Mouse (Mus musculus) lung, embryonic 16.5 days (tissue): ENCODE data around the gene Il4ra. TPM values are rescaled to one million over a fixed set of nuclear protein-coding genes. Genes with fewer than 3 reads are reported as not detected.
A peak's percentile ranks its signal among the peaks of the same experiment; 100 is the strongest.

Experiments
- ATAC-seq: fragments of 200-750 bp; cut with Nextera tagmentation; 2 replicates; pipeline ENCODE4 v1.8.0; 2017; ENCODE audit warnings: low read depth, mild to moderate bottlenecking, moderate library complexity
- H3K27ac ChIP-seq: fragments of 300-500 bp; sonication (generic); 2 replicates; pipeline ENCODE4 v1.5.1; 2014; ENCODE audit warnings: mild to moderate bottlenecking, control low read depth, low read length
- H3K27me3 ChIP-seq: fragments of 300-500 bp; sonication (generic); 2 replicates; pipeline ENCODE4 v1.6.1; 2014; ENCODE audit warnings: low read depth, low read length, mixed read lengths; ENCODE audit not compliant: control insufficient read depth, insufficient read depth
- H3K36me3 ChIP-seq: fragments of 300-500 bp; sonication (generic); 2 replicates; pipeline ENCODE4 v1.6.1; 2014; ENCODE audit warnings: low read length; ENCODE audit not compliant: control insufficient read depth, insufficient read depth
- H3K4me1 ChIP-seq: fragments of 300-500 bp; sonication (generic); replicated peaks from 2 replicates; pipeline ENCODE4 v1.6.1; 2014; ENCODE audit warnings: low read length, mixed read lengths; ENCODE audit not compliant: control insufficient read depth, insufficient read depth
- H3K4me2 ChIP-seq: fragments of 300-500 bp; sonication (generic); 2 replicates; pipeline ENCODE4 v1.6.1; 2014; ENCODE audit warnings: low read depth, low read length, control low read depth
- H3K4me3 ChIP-seq: fragments of 300-500 bp; sonication (generic); 2 replicates; pipeline ENCODE4 v1.5.1; 2014; ENCODE audit warnings: mild to moderate bottlenecking, low read length, control low read depth
- H3K9ac ChIP-seq: fragments of 300-500 bp; sonication (generic); 2 replicates; pipeline ENCODE4 v1.6.1; 2014; ENCODE audit warnings: low read length, control low read depth
- H3K9me3 ChIP-seq: fragments of 300-500 bp; sonication (generic); 2 replicates; pipeline ENCODE4 v1.6.1; 2016; ENCODE audit warnings: low read length; ENCODE audit not compliant: control insufficient read depth
- WGBS: fragments of 180-500 bp; shearing (Covaris S2); extraction: QIAGEN DNeasy Blood & Tissue Kit; methylation state at CpG from one replicate; pipeline ENCODE4 v1.1.7; 2014; 5-methylcytosine and 5-hydroxymethylcytosine counted together
- polyA plus RNA-seq: library from polyadenylated mRNA; unstranded; fragments of >200 nt; fragmentation: Nextera tagmentation; extraction: Ambion mirVana; gene quantifications from 2 replicates; pipeline ENCODE4 v1.2.1, GENCODE M21; 2015

Gene Il4ra
- polyA plus RNA-seq, 1 experiment from 2014 or later, result 18.8 TPM

DNA sequence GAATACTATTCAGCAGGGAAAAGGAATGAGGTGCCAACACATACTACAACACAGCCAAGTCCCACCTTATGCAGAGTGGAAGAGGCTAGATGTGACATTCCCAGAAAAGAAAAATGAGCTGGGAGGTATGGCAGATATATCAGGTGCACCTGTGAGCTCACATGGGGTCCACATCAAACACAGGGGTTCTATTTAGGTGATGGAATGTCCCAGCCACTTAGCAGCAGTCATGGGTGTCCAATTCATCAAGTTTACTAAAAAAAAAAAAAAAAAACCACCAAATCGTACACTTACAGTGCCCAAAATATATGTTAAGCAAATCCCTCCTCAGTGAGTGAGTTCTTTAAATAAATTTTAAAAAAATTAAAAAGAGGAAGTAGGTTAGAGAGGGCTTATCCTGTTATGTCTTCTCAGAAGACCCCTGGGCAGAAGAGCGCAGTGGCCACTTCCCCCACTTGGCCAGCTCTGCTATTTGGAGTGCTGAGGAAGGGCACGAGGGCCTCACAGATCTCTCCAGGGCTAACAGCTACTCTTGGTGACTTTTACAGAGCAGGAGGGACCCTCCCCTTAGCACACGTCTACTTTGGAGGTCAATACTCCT, 47.6 kb downstream of the Il4ra start:
- 47% methylated on average over 4 of the region's 4 CpGs for WGBS
- Histone ChIP-seq H3K27ac (no peak overlapping the region), H3K9me3 (no peaks in the 10 kb centered on the region), H3K9ac (no peak overlapping the region), H3K27me3 (no peaks in the 10 kb centered on the region), H3K36me3 (no peaks in the 10 kb centered on the region), H3K4me2 (no peak overlapping the region), H3K4me1 (peaks cover 5% of the 10 kb centered on the region; the same call in 1 of the 2 replicates), H3K4me3 (no peak overlapping the region)
- ATAC-seq, result no peak

DNA sequence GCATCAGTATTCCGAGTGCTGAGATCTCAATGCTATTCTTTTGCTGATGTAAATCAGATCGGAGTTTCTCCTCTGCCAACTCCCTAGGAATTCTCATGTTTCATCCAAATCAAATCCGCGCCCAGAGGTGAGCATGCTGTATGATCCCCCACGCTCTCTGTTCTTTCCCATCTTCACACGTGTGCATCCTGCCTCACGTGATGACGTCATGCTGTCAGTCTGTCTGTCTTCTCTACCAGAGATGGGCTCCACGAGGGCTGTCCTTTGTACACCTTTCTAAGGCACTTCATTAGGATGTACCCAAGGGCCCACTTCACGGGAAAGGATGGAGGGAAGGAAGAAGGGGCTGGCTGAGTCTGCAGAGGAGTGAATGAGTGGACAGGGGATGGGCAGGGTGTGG, 48.2 kb downstream of the Il4ra start:
- H3K4me1 ChIP-seq, result peaks cover 5% of the 10 kb centered on the region; the same call in 1 of the 2 replicates
- 59% methylated on average over 10 of the region's 10 CpGs for WGBS
- no peak overlapping the region for H3K27ac ChIP-seq

DNA sequence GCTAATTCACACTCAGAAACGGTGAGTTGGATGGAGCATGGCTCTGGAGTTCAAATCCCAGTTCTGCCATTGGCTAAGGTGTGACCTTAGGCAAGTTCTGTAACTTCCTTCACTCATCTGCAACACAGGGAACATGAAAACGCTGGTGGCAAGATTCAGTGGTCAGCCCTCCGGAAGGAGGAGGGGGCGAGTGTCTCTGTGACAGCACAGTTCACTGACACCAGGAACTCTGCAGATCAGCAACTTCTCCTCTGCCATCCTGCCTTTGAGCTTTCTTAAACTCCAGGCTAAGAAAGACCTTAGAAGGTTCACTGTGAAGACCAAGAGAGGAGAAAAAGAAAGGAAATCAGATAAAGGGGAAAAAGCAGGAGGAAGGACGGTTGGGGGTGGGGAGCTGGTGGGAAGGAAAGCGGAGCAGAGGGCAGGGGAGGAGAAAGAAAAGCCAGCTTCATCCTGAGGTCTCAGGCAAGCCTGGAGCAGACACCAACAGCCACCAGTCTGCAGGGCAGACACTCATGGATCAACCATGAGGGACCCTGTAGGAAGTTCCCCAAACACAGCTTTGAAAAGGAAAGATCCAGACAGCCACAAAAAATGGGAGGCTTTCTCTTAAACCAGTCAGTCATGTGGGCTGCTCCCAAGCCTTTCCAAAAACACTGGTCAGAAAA, 48.8 kb downstream of the Il4ra start:
- 24% methylated on average over 6 of the region's 6 CpGs for WGBS
- H3K27ac ChIP-seq, result no peak overlapping the region
- no peak for ATAC-seq
- H3K27me3 ChIP-seq, result no peaks in the 10 kb centered on the region
- no peaks in the 10 kb centered on the region for H3K9me3 ChIP-seq
- H3K4me3 ChIP-seq, result no peak overlapping the region
- H3K4me1 ChIP-seq, result peaks cover 8% of the 10 kb centered on the region
- no peak overlapping the region for H3K4me2 ChIP-seq
- no peak overlapping the region for H3K9ac ChIP-seq
- H3K36me3 ChIP-seq, result no peaks in the 10 kb centered on the region

More for the DNA sequence above, 48.2 kb downstream of the Il4ra start:
- no peak overlapping the region for H3K4me3 ChIP-seq
- no peak overlapping the region for H3K9ac ChIP-seq
- no peaks in the 10 kb centered on the region for H3K36me3 ChIP-seq
- no peaks in the 10 kb centered on the region for H3K27me3 ChIP-seq
- no peaks in the 10 kb centered on the region for H3K9me3 ChIP-seq
- no peak overlapping the region for H3K4me2 ChIP-seq
- no peak for ATAC-seq

DNA sequence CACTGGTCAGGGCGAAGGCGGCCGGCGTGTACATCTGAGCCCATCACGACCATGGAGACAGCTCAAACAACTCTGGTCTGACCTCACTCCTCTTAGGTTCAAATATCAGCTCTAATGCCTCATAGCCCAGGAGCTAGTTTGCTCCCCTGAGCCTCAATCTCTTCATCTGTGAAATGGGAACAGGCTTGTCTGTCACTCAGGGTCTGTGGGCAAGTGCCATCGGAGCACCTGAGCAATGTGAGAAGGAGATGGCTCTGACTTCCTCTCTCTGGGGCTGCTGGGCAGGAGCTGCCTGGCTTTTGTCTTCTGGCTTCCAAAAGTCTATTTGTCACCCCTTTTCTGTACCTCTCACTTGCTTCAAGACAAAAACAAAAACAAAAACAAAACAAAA, 49.4 kb downstream of the Il4ra start:
- H3K4me3 ChIP-seq, result no peak overlapping the region
- no peaks in the 10 kb centered on the region for H3K9me3 ChIP-seq
- no peak overlapping the region for H3K27ac ChIP-seq
- no peaks in the 10 kb centered on the region for H3K27me3 ChIP-seq
- no peak overlapping the region for H3K4me2 ChIP-seq
- no peak for ATAC-seq
- no peaks in the 10 kb centered on the region for H3K36me3 ChIP-seq
- no peak overlapping the region for H3K9ac ChIP-seq
- 76% methylated on average over 6 of the region's 6 CpGs for WGBS
- H3K4me1 ChIP-seq, result peaks cover 13% of the 10 kb centered on the region

DNA sequence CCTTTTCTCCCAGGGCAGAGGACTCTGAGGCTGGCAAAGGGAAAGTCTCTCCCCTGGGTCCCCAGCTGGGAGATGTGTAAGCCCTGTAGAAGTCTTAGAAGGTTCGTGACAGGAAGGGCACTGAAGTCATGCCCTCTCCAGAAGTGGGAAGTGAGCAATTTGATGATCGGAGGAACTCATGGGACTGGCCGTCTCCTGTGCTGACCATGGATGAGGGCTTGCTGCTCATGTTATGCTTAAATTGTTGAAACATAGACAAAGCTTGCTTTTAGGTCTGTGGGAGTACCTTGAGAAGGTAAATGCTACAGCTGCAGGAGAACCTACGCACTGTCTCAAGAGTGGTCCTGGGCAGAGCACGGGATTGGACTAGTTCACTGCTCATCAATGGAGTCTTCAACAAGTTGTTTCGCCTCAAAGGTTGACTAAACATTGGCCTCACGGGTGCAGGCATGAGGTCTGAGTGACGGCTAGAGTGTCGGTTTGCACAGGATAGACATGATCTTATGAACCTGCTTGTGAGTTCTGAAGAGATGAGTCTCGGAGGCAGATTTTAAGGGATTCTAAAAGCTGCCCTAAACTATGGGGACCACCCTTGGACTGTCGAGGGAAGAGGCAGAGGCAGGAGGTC, 50.0 kb downstream of the Il4ra start:
- WGBS, result 57% methylated on average over 11 of the region's 11 CpGs
- Histone ChIP-seq H3K4me3 (no peak overlapping the region), H3K4me2 (no peak overlapping the region), H3K27me3 (no peaks in the 10 kb centered on the region), H3K9ac (no peak overlapping the region), H3K4me1 (peaks cover 18% of the 10 kb centered on the region), H3K27ac (no peak overlapping the region), H3K9me3 (no peaks in the 10 kb centered on the region), H3K36me3 (no peaks in the 10 kb centered on the region)
- no peak for ATAC-seq

DNA sequence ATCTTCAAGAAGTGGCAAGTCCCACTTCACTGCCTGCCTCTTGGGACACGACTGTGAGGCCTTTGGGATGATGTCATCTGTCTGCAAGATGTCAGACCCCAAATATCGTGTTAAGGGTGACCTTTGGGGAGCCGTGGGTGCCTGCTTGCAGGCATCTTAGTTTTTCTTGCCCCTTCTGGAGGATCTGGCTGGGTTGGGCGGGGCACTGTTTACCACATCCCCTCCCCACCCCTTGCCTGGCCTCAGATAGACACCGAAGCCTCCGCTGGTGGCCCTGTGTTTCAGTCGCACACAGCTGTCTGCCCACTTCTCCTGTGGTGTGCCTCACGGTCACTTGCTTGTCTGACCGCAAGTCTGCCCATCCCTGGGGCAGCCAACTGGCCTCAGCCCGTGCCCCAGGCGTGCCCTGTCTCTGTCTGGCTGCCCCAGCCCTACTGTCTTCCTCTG, 51.3 kb downstream of the Il4ra start, which contains the start of gene Il21r:
Gene Il21r (plus strand): TSS at position 245 of the 447 bp plus-strand sequence.
- Histone ChIP-seq H3K4me3 (no peak within 1 kb of the TSS), H3K9me3 (no peaks in the 10 kb centered on the region), H3K27ac (no peak within 1 kb of the TSS), H3K4me2 (no peak within 1 kb of the TSS), H3K27me3 (no peaks in the 10 kb centered on the region), H3K4me1 (peaks cover 18% of the 10 kb centered on the region), H3K9ac (no peak within 1 kb of the TSS), H3K36me3 (no peaks in the 10 kb centered on the region)
- no peak for ATAC-seq
- WGBS, result 60% methylated on average over 11 of the region's 11 CpGs

DNA sequence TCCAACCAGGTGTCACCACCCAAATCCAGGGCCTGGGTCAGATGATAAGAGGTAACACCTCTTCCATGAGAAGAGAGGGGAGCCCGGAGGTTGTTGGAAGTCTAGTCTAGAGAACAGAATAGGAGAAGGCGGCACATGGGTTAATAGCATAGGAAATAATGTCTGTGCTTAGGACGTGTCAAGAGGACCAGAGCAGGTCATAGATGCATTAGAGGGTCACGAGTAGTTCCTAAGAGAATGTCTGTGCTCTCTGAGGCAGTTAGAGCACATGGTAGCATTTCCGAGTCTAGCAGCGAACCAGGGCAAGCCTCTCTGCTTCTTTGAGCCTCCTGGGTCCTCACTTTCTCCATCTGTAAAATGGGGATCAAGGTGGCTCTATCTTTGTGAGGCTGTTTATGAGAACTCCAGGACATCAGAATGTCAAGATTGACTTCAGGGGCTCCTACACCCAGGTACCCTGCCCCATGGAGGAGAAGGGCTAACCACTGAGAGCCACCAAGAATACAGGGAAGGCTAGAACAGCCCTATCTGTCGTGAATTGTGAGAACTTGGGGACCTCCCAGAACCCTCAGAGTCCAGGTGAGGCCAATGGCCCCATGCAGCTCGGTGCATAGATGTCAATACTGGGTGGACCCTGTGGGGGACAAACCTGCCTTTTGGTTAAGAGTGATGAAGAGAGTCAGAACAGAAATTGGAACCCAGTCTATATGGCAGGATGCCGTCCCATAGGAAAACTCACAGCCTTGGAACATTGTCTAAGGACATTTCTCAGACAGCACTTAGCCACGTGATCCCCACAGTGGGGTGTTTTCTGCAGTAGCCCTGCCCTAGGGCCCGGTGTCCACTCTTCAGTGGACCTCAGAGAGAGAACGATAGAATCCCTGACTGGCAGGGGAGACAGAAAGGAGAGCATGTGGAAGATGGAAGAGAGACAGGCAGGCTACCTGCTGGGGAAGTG, 52.7 kb downstream of the Il4ra start:
- H3K9me3 ChIP-seq, result no peaks in the 10 kb centered on the region
- 69% methylated on average over 12 of the region's 12 CpGs for WGBS
- no peak for ATAC-seq

DNA sequence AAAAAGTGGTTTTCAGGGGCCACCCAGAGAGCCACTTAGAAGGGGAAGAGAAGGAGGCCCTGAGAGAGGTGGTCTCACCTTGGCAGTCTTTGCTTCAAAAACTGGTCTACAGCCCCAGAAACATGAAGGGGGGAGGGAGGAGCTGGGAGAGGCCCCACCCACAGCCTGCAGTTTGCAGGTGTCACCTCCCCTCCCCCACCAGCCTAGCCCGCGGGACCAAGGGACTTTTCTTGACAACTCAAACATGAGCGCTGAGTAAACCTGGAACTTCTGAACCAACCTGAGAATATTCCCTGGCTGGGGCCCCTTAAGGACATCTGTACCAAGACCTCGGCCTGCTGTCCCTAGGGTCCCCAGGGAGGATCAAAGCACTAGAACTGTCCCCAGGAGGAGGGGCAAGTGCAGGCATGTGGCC, 53.8 kb downstream of the Il4ra start:
- peak overlapping the region; percentile 62 for H3K27ac ChIP-seq
- WGBS, result 26% methylated on average over 4 of the region's 4 CpGs
- no peak overlapping the region for H3K4me2 ChIP-seq
- no peaks in the 10 kb centered on the region for H3K9me3 ChIP-seq
- H3K9ac ChIP-seq, result no peak overlapping the region
- peak; percentile 10; the same call in 1 of the 2 replicates for ATAC-seq
- no peaks in the 10 kb centered on the region for H3K36me3 ChIP-seq
- peaks cover 14% of the 10 kb centered on the region for H3K4me1 ChIP-seq
- H3K27me3 ChIP-seq, result no peaks in the 10 kb centered on the region
- H3K4me3 ChIP-seq, result no peak overlapping the region

More for the DNA sequence above, 52.7 kb downstream of the Il4ra start:
- H3K27me3 ChIP-seq, result no peaks in the 10 kb centered on the region
- H3K36me3 ChIP-seq, result no peaks in the 10 kb centered on the region
- peaks cover 18% of the 10 kb centered on the region for H3K4me1 ChIP-seq
- no peak overlapping the region for H3K4me2 ChIP-seq
- H3K9ac ChIP-seq, result no peak overlapping the region
- H3K27ac ChIP-seq, result no peak overlapping the region
- H3K4me3 ChIP-seq, result no peak overlapping the region
